In the genomic region with DNA sequence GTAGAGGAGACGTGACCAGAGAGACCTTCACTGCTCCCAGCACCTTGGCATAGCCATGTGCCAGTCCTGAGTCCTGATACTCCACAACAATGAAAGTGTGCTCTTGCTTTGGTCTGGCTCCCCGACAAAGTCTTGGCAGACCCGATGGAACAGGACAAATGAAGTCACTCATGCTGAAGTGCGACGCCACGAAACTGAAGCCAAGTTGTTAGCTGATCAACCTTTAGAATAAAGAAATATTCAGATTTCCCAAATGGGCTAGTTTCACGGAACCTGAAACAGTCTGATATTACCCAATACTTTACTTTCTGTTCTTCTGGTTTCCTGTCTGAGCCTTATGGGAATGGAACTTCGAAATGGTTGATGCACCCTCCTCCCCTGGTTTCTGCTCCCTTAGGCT, we compare ENCODE assay signal across 15 mouse cellular contexts.
"Had no signal": no experiment of that assay in that cellular context is flagged by ENCODE, and none has a peak within 500 bp of the region (broad histone marks: within the 10 kb centered on the region; RNA-seq: fewer than 3 reads in every experiment).

No protein-coding gene starts in this region.

- DNase-seq: cerebellum, adult 9-10 months; cerebellum, adult 9-11 months; cerebellum, postnatal 14 days; cerebellum, postnatal 25 days; cerebellum, postnatal 36 days; embryo, embryonic 11 days; forebrain, postnatal 0 days; gastrocnemius, adult 2 months; gastrocnemius, postnatal 10 days; gastrocnemius, postnatal 14 days; gastrocnemius, postnatal 25 days; gastrocnemius, postnatal 36 days; heart, adult 11 months; heart, adult 18-20 months; heart, adult 2 months had no signal
